Mouse (Mus musculus) heart, adult 2 months (tissue): Measurements from ENCODE around the gene Adamts4. TPM values are rescaled to one million over a fixed set of nuclear protein-coding genes. Genes with fewer than 3 reads are reported as not detected.

Experiments used
- DNase-seq, 2 experiments: peaks; one replicate each; pipeline ENCODE4 v3.0.0; 2021
- H3K27ac ChIP-seq: fragments of 200-600 bp; 2 replicates; pipeline ENCODE4 v1.8.1; 2022
- H3K27me3 ChIP-seq: fragments of 200-500 bp; 2 replicates; pipeline ENCODE4 v1.6.1; 2012; ENCODE audit warnings: mild to moderate bottlenecking, low read length, inconsistent platforms, mixed read lengths; ENCODE audit not compliant: control insufficient read depth, insufficient read depth
- H3K36me3 ChIP-seq: fragments of 200-500 bp; 2 replicates; pipeline ENCODE4 v1.6.1; 2012; ENCODE audit warnings: low read length, inconsistent platforms; ENCODE audit not compliant: control insufficient read depth, insufficient read depth
- H3K4me1 ChIP-seq: fragments of 200-500 bp; 2 replicates; pipeline ENCODE4 v1.6.1; 2011; ENCODE audit warnings: low read length; ENCODE audit not compliant: control insufficient read depth, insufficient read depth
- H3K4me3 ChIP-seq: fragments of 200-600 bp; 2 replicates; pipeline ENCODE4 v1.8.1; 2022
- H3K79me2 ChIP-seq: fragments of 200-500 bp; replicated peaks from 2 replicates; pipeline ENCODE4 v1.6.1; 2012; ENCODE audit warnings: mild to moderate bottlenecking, inconsistent platforms, low read length, moderate library complexity, mixed read lengths; ENCODE audit not compliant: control insufficient read depth, insufficient read depth
- H3K9ac ChIP-seq: fragments of 200-500 bp; 2 replicates; pipeline ENCODE4 v1.6.1; 2012; ENCODE audit warnings: low read depth, mild to moderate bottlenecking, control low read depth, inconsistent platforms, low read length, mixed read lengths
- CTCF ChIP-seq: fragments of 200-600 bp; IDR thresholded peaks from 2 replicates; pipeline ENCODE4 v1.8.1; 2022; ENCODE audit warnings: antibody characterized with exemption, mild to moderate bottlenecking, moderate library complexity
- EP300 ChIP-seq: fragments of 200-500 bp; IDR thresholded peaks from 2 replicates; pipeline ENCODE4 v1.6.1; 2011; ENCODE audit warnings: low read depth, low read length, control low read depth; ENCODE audit not compliant: insufficient read depth
- POLR2A ChIP-seq: fragments of 200-500 bp; IDR thresholded peaks from 2 replicates; pipeline ENCODE4 v1.6.1; 2011; ENCODE audit warnings: mild to moderate bottlenecking, low read depth, low read length, control low read depth; ENCODE audit not compliant: insufficient read depth
- WGBS: fragments of 180-500 bp; shearing (Covaris S2); methylation state at CpG from one replicate; pipeline ENCODE4 v1.1.7; 2018; 5-methylcytosine and 5-hydroxymethylcytosine counted together
- intact Hi-C: fragments of 180-260 bp; cut with DNase I; formaldehyde crosslinking; loops from one replicate; pipeline ENCODE4 v1.15.1; 2025
- polyA plus RNA-seq: library from polyadenylated mRNA; depleted of rRNA; stranded (reverse); fragments of >200 nt; gene quantifications from 2 replicates; pipeline ENCODE4 v1.2.3, GENCODE M21; 2012
- total RNA-seq, 2 experiments: library from RNA; stranded (reverse); gene quantifications; 2 replicates each; pipeline ENCODE4 v1.2.3; 2021

Adamts4 gene
- total and polyA plus RNA-seq, 3 experiments: 0.29 to 1.5 (median 0.92) TPM

DNA sequence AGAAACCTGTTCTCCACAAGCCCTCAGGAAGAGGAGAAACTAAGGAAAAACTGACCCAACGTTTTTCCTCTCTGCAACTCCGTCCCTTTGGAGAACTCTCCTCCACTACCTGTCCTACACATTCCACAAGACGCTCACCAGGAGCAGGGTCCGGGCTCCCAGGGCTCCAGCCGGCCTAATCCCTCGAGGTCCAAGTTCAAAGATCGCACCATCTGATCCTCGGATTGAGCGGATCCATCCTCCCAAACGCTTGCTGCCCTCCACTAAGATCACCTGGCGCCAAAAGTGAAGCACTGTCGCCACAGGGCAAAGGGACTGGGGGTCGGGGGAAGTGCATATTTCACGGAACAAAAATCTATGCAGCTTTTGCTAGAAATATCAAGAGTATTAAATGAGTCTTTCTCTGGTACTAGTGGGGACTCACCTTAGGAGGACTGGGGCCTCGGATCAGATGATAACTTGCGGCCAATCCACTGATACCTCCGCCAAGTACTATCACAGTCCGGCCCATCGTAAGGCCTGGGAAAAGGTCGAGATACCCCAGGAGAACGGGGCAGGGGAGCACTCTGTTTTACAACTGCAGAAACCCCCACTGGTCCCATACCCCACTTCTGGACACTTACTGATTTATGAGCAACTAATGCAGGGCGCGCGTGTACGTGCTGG lies 30.2 kb downstream of the Adamts4 start:
- Histone ChIP-seq H3K79me2 (no peaks in the 10 kb centered on the region), H3K27ac (peak overlapping the region; percentile 72), H3K27me3 (no peaks in the 10 kb centered on the region), H3K36me3 (no peaks in the 10 kb centered on the region), H3K9ac (peak overlapping the region; percentile 75), H3K4me3 (peak overlapping the region; percentile 73), H3K4me1 (peaks cover 4% of the 10 kb centered on the region; the same call in 1 of the 2 replicates)
- WGBS: 3% methylated on average over 25 of the region's 25 CpGs
- intact Hi-C loops: loop anchor here (2.0 kb wide), 1 partner anchor 170 kb away; no protein-coding TSS in a partner anchor
- TF ChIP-seq EP300 (no peak), CTCF (no peak), POLR2A (no peak)
- DNase-seq: peak in 1 of 2 experiments; percentile 10

DNA sequence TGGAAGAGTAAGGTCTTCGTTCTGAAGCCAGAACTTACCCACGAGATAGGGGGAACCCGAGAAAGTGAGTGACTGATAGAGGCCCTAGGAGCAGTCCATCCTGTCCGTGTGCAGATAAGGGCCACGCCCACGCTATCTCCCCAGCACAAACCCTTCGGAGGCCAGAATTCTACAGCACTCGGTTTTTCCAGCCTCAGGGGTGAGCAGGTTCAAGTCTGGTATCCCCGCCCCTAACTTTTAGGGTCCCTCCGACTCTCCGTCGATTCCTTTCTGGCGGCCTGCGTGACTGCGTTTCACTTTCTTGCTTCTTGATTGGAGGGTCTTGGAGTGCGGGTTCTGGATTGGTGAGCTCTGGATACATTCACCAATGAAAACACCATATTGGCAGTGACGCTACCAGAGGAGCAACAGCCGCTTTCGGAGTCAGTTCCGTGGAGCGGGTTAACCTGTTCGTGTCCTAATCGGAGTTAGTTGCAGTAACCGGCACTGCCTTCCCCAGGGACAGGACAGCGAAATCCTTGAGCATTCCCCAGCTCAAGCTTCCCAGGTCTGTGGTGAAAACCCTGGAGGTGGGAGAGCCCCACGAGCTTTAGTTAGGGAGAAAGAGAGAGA lies 30.8 kb downstream of the Adamts4 start, which contains the start of gene Ppox:
Gene Ppox, minus strand, starts transcription at position 271 of the 612 bp plus-strand sequence.
- under 1% methylated on average over 26 of the region's 26 CpGs for WGBS
- intact Hi-C loops: loop anchor here (1.0 to 2.0 kb wide), 3 partner anchors 34 to 170 kb away; no protein-coding TSS in a partner anchor
- TF ChIP-seq POLR2A (no peak; the same call in none of the 2 replicates), CTCF (no peak), EP300 (no peak; the same call in 1 of the 2 replicates)
- peak within 1 kb of the TSS; percentile 96 for H3K27ac ChIP-seq
- peaks cover 6% of the 10 kb centered on the region for H3K4me1 ChIP-seq
- DNase-seq: peak; percentile 87 to 94
- H3K36me3 ChIP-seq: no peaks in the 10 kb centered on the region
- peak within 1 kb of the TSS; percentile 73 for H3K4me3 ChIP-seq
- peak within 1 kb of the TSS; percentile 79 for H3K9ac ChIP-seq
- H3K79me2 ChIP-seq: no peaks in the 10 kb centered on the region
- H3K27me3 ChIP-seq: no peaks in the 10 kb centered on the region

DNA sequence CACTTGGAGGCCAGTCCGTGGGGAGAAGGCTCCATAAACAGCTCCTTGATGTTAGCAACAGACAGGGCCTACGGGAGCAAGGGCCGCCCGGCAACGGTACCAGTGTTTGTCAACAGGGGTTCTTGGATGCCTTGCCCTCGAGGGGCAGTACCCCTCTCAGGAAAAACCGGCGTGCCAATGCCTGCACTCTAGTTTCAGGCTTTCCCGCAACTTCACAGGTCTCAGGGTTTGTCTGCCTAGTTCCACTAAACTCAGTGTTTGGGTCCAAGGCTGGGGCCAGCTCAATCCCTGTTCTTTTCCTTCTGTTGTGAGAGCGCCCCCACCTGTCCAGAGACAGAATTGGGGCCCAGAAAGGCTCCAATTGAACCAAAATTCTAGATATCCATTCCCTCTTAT lies 31.3 kb downstream of the Adamts4 start:
- Histone ChIP-seq H3K79me2 (no peaks in the 10 kb centered on the region), H3K36me3 (no peaks in the 10 kb centered on the region), H3K4me3 (peak overlapping the region; percentile 73), H3K4me1 (peaks cover 6% of the 10 kb centered on the region), H3K27ac (peak overlapping the region; percentile 96), H3K27me3 (no peaks in the 10 kb centered on the region), H3K9ac (peak overlapping the region; percentile 79)
- TF ChIP-seq CTCF (peak; percentile 93), POLR2A (no peak), EP300 (0 out of 2 replicates have a peak, but pooled peaks have one; percentile 18)
- intact Hi-C loops: loop anchor here (1.0 to 2.0 kb wide), 3 partner anchors 34 to 171 kb away; no protein-coding TSS in a partner anchor
- WGBS: under 1% methylated on average over 10 of the region's 10 CpGs
- no peak for DNase-seq

DNA sequence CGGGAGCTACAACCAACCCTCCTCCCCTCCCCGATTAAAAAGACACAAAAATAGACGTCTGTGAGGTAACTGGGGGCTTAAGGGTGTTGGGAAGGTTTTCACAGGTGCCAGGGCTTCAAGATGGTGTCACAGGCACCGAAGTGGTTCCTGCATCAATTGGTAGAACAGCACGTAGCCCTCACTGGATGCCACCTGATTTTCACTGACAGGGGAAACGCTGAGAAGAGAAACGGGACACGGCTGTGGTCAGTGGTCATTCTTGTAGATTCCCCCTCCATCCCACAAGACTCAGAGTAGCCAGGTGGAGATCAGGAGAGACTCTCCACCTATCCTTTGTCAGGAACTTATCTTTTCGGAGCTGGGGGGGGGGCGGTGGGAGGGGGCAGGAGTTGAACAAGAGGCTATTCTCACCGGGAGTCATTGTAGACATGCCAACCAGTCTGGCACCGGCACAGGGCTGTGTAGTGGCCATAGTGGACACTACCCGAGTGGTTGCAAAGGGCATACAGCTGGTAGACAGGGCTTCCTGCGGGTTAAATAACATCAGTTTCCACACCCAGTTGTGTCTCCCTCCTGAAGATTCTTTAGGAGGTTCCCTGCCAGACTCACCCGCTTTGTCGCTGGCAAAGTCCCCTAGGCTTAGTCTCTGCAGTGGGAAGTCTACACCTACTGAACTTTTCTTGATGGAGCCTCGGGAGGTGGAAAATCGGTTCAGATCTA lies 32.0 kb downstream of the Adamts4 start:
- Histone ChIP-seq H3K9ac (no peak overlapping the region), H3K27ac (peak overlapping the region; percentile 96; the same call in 1 of the 2 replicates), H3K4me3 (no peak overlapping the region), H3K4me1 (peaks cover 7% of the 10 kb centered on the region), H3K27me3 (no peaks in the 10 kb centered on the region), H3K36me3 (no peaks in the 10 kb centered on the region), H3K79me2 (no peaks in the 10 kb centered on the region; the same call in 1 of the 2 replicates)
- intact Hi-C loops: no loop called here
- WGBS: 72% methylated on average over 18 of the region's 18 CpGs
- TF ChIP-seq POLR2A (no peak), EP300 (no peak), CTCF (no peak)
- peak; percentile 5 to 19 for DNase-seq

DNA sequence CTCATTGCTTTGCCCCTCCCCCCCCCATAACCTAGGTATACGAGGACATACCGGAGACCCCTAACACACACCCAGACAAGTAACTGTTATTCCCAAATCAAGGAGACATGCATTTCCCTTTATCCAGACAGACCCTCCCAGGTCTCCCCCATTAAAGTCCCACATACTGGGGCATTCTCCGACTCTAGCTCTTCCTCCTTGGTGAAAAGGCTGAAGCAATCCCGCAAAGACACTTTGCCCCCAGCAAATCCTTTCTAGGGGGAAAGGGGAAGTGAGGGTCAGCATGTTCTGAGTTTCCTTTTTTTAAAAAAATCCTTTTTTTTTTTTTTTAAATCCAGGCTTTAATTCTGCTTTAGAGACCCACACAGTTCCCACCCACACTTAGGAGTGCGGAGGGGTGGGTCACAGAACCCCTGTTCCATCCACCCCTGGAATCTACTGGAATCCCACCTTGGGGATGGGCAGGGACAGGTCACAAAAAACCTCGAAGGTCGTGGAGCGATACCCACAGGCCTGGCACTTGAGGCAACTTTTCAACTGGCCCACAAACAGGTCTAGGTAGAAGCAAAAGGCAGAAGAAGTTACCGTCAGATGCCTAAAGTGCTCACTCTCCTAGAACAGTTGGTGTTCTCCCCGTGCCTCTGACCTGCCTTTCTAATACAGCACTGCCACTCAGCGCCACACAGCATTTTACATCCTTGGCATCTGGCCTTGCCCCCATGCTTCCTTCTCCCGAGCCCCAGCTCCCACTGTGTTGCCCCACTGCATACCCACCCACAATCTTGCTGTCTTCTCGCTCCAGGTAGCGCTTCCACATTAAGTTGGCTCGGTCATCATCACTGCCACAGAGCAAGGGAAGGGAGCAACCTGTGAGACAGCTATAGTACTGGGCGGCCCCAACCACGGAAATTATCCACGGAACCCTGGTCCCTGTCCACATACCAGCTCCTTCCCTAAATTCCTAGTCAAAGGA lies 33.3 kb downstream of the Adamts4 start:
- 89% methylated on average over 18 of the region's 18 CpGs for WGBS
- Histone ChIP-seq H3K4me3 (no peak overlapping the region), H3K36me3 (no peaks in the 10 kb centered on the region; the same call in 1 of the 2 replicates), H3K79me2 (no peaks in the 10 kb centered on the region; the same call in 1 of the 2 replicates), H3K4me1 (peaks cover 10% of the 10 kb centered on the region), H3K27ac (no peak overlapping the region), H3K27me3 (no peaks in the 10 kb centered on the region), H3K9ac (no peak overlapping the region)
- intact Hi-C loops: no loop called here
- DNase-seq: peak; percentile 2 to 18
- no peak for TF ChIP-seq CTCF
- TF ChIP-seq POLR2A: no peak
- no peak for TF ChIP-seq EP300
